Mouse (Mus musculus): ENCODE data around the gene Plekhg1.

Gene Plekhg1

GRCm38 (mm10) chr10:3831597-3832351, 91.6 kb downstream of the Plekhg1 start:
- TF ChIP-seq GATA4 (IDR thresholded peaks at IDR 0.05; ENCODE audit: insufficient replicate concordance, low read length) = peak; percentile 55; the same call in 1 of the 2 replicates

GRCm38 (mm10) chr10:3834060-3834459, 93.9 kb downstream of the Plekhg1 start:
- no peak for TF ChIP-seq GATA4 (IDR thresholded peaks at IDR 0.05; ENCODE audit: insufficient replicate concordance, low read length)

GRCm38 (mm10) chr10:3834678-3835077, 94.5 kb downstream of the Plekhg1 start:
- no peak; the same call in 1 of the 2 replicates for TF ChIP-seq GATA4 (IDR thresholded peaks at IDR 0.05; ENCODE audit: insufficient replicate concordance, low read length)

- no peak for TF ChIP-seq GATA4 (IDR thresholded peaks at IDR 0.05; ENCODE audit: insufficient replicate concordance, low read length)
Measured at GRCm38 (mm10) chr10:3835616-3836015, 95.5 kb downstream of the Plekhg1 start.

- TF ChIP-seq GATA4 (IDR thresholded peaks at IDR 0.05; ENCODE audit: insufficient replicate concordance, low read length) = no peak
Measured at GRCm38 (mm10) chr10:3839748-3840432, 99.7 kb downstream of the Plekhg1 start.

GRCm38 (mm10) chr10:3844430-3844829, 104.3 kb downstream of the Plekhg1 start:
- no peak for TF ChIP-seq GATA4 (IDR thresholded peaks at IDR 0.05; ENCODE audit: insufficient replicate concordance, low read length)

- no peak for TF ChIP-seq GATA4 (IDR thresholded peaks at IDR 0.05; ENCODE audit: insufficient replicate concordance, low read length)
Measured at GRCm38 (mm10) chr10:3847021-3847420, 106.9 kb downstream of the Plekhg1 start.

GRCm38 (mm10) chr10:3851461-3851860, 111.3 kb downstream of the Plekhg1 start:
- TF ChIP-seq GATA4 (IDR thresholded peaks at IDR 0.05; ENCODE audit: insufficient replicate concordance, low read length) = no peak

- TF ChIP-seq GATA4 (IDR thresholded peaks at IDR 0.05; ENCODE audit: insufficient replicate concordance, low read length) = no peak
Measured at GRCm38 (mm10) chr10:3852733-3853132, 112.6 kb downstream of the Plekhg1 start.

GRCm38 (mm10) chr10:3857912-3858311, 117.7 kb downstream of the Plekhg1 start:
- no peak for TF ChIP-seq GATA4 (IDR thresholded peaks at IDR 0.05; ENCODE audit: insufficient replicate concordance, low read length)

GRCm38 (mm10) chr10:3858437-3858836, 118.3 kb downstream of the Plekhg1 start:
- TF ChIP-seq GATA4 (IDR thresholded peaks at IDR 0.05; ENCODE audit: insufficient replicate concordance, low read length) = no peak

GRCm38 (mm10) chr10:3858961-3859714, 119.0 kb downstream of the Plekhg1 start:
- TF ChIP-seq GATA4 (IDR thresholded peaks at IDR 0.05; ENCODE audit: insufficient replicate concordance, low read length) = no peak

GRCm38 (mm10) chr10:3863411-3864195, 123.4 kb downstream of the Plekhg1 start:
- TF ChIP-seq GATA4 (IDR thresholded peaks at IDR 0.05; ENCODE audit: insufficient replicate concordance, low read length) = no peak

- TF ChIP-seq GATA4 (IDR thresholded peaks at IDR 0.05; ENCODE audit: insufficient replicate concordance, low read length) = no peak
Measured at GRCm38 (mm10) chr10:3864196-3864540, 124.0 kb downstream of the Plekhg1 start.

- no peak for TF ChIP-seq GATA4 (IDR thresholded peaks at IDR 0.05; ENCODE audit: insufficient replicate concordance, low read length)
Measured at GRCm38 (mm10) chr10:3867298-3867697, 127.1 kb downstream of the Plekhg1 start.
